Comparison of ENCODE assay signal across 22 mouse cellular contexts in the genomic region with DNA sequence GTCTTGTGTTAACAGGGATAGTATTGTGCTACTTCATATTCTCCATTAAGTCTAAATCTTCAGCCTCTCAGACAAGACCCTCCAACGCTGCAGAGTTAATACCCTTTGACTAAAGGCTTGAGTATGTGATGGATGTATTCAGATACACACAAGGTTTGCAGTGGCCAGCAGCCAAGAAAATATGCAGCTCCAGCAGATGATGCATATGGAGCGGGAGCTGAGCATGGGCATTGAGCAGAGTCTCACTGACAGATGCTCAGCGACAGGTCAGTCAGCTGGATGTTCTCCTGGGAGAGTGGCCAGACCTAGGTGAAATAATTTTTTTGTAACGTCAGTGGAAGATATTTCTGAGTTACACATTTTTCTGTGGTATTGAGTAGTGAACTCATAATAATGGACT.
DNase-seq lines count a peak whose midpoint lies in the region; ATAC-seq and TF ChIP-seq lines count a peak whose summit lies in the region.
"Had no signal": no experiment of that assay in that cellular context is flagged by ENCODE, and none has a peak within 500 bp of the region (broad histone marks: within the 10 kb centered on the region; RNA-seq: fewer than 3 reads in every experiment).

No protein-coding gene starts in this region.

- ATAC-seq in hindbrain, embryonic 13.5 days (ENCODE audit: low FRiP score), result peak; percentile 78; the same call in 1 of the 2 replicates
- no peak for ATAC-seq in hindbrain, embryonic 11.5 days (ENCODE audit: low FRiP score)
- ATAC-seq in lung, embryonic 14.5 days (ENCODE audit: insufficient read depth), result 0 out of 2 replicates have a peak, but pooled peaks have one; percentile 28
- ATAC-seq in hindbrain, embryonic 16.5 days, result peak; percentile 83
- no peak for ATAC-seq in forebrain, embryonic 11.5 days (replicated peaks; ENCODE audit: low FRiP score)
- ATAC-seq: forebrain, embryonic 13.5 days; forebrain, postnatal 0 days; inflammation-experienced regulatory T-cells, adult 6 months; intestine, postnatal 0 days had no signal

- no peaks in the 10 kb centered on the region for H3K36me3 ChIP-seq in hindbrain, embryonic 13.5 days
- no peaks in the 10 kb centered on the region for H3K36me3 ChIP-seq in hindbrain, embryonic 11.5 days (ENCODE audit: control insufficient read depth, insufficient read depth, low read length)
- H3K36me3 ChIP-seq in lung, embryonic 14.5 days (ENCODE audit: insufficient read depth), result no peaks in the 10 kb centered on the region
- H3K36me3 ChIP-seq in hindbrain, embryonic 16.5 days (ENCODE audit: control insufficient read depth, insufficient read depth, low read length), result no peaks in the 10 kb centered on the region
- no peaks in the 10 kb centered on the region for H3K36me3 ChIP-seq in forebrain, embryonic 11.5 days (ENCODE audit: control insufficient read depth, insufficient read depth, low read length)
- H3K36me3 ChIP-seq: embryonic facial prominence, embryonic 13.5 days had no signal

- H3K27ac ChIP-seq in hindbrain, embryonic 13.5 days, result no peak overlapping the region
- H3K27ac ChIP-seq in hindbrain, embryonic 11.5 days (ENCODE audit: low read depth, low read length), result no peak overlapping the region
- no peak overlapping the region for H3K27ac ChIP-seq in lung, embryonic 14.5 days (ENCODE audit: low read depth)
- no peak overlapping the region for H3K27ac ChIP-seq in hindbrain, embryonic 16.5 days (ENCODE audit: low read depth, low read length)
- no peak overlapping the region for H3K27ac ChIP-seq in forebrain, embryonic 11.5 days (ENCODE audit: low read depth, low read length)
- H3K27ac ChIP-seq: embryonic facial prominence, embryonic 13.5 days; forebrain, embryonic 13.5 days; gastrocnemius, adult 2 months had no signal

- no peak for DNase-seq in hindbrain, embryonic 11.5 days (ENCODE audit: low spot score)
- no peak for DNase-seq in lung, embryonic 14.5 days
- no peak for DNase-seq in lung, adult 18-20 months
- peak; percentile 12 for DNase-seq in Muller cell, postnatal 12 days (ENCODE audit: inconsistent ontology term)
- no peak for DNase-seq in forebrain, embryonic 11.5 days (ENCODE audit: low spot score)
- no peak for DNase-seq in neural tube, embryonic 10.5 days (ENCODE audit: extremely low spot score, low spot score)
- DNase-seq: adrenal gland, postnatal 10 days; cerebellum, adult 11-12 months; cerebellum, adult 9-10 months; cerebellum, postnatal 36 days; forebrain, postnatal 0 days; gastrocnemius, adult 2 months; gastrocnemius, postnatal 25 days; heart, postnatal 10 days; heart, postnatal 4 days had no signal

- H3K4me2 ChIP-seq in hindbrain, embryonic 13.5 days, result no peak overlapping the region
- no peak overlapping the region for H3K4me2 ChIP-seq in hindbrain, embryonic 11.5 days (replicated peaks; ENCODE audit: low read depth, low read length)
- H3K4me2 ChIP-seq in lung, embryonic 14.5 days, result no peak overlapping the region
- H3K4me2 ChIP-seq in hindbrain, embryonic 16.5 days (ENCODE audit: low read length), result no peak overlapping the region
- no peak overlapping the region for H3K4me2 ChIP-seq in forebrain, embryonic 11.5 days (ENCODE audit: low read depth, low read length, severe bottlenecking)
- H3K4me2 ChIP-seq: embryonic facial prominence, embryonic 13.5 days; forebrain, embryonic 13.5 days had no signal

- no peaks in the 10 kb centered on the region for H3K9me3 ChIP-seq in hindbrain, embryonic 13.5 days
- H3K9me3 ChIP-seq in hindbrain, embryonic 11.5 days (ENCODE audit: control insufficient read depth, low read length), result no peaks in the 10 kb centered on the region
- no peaks in the 10 kb centered on the region for H3K9me3 ChIP-seq in lung, embryonic 14.5 days (ENCODE audit: low read depth, low read length)
- H3K9me3 ChIP-seq in hindbrain, embryonic 16.5 days (ENCODE audit: control insufficient read depth, low read length), result no peaks in the 10 kb centered on the region
- no peaks in the 10 kb centered on the region for H3K9me3 ChIP-seq in forebrain, embryonic 11.5 days (ENCODE audit: control insufficient read depth, low read length)
- H3K9me3 ChIP-seq: embryonic facial prominence, embryonic 13.5 days; forebrain, embryonic 13.5 days had no signal

- H3K9ac ChIP-seq in hindbrain, embryonic 13.5 days, result no peak overlapping the region
- H3K9ac ChIP-seq in hindbrain, embryonic 11.5 days (ENCODE audit: low read depth, low read length), result no peak overlapping the region
- no peak overlapping the region for H3K9ac ChIP-seq in lung, embryonic 14.5 days
- no peak overlapping the region for H3K9ac ChIP-seq in hindbrain, embryonic 16.5 days (ENCODE audit: low read depth, low read length)
- no peak overlapping the region for H3K9ac ChIP-seq in forebrain, embryonic 11.5 days (ENCODE audit: low read length)
- H3K9ac ChIP-seq: embryonic facial prominence, embryonic 13.5 days; forebrain, embryonic 13.5 days; forebrain, postnatal 0 days had no signal

- no peaks in the 10 kb centered on the region for H3K4me1 ChIP-seq in hindbrain, embryonic 13.5 days (replicated peaks)
- no peaks in the 10 kb centered on the region for H3K4me1 ChIP-seq in hindbrain, embryonic 11.5 days (replicated peaks; ENCODE audit: control insufficient read depth, insufficient read depth, low read length)
- H3K4me1 ChIP-seq in lung, embryonic 14.5 days (ENCODE audit: insufficient read depth), result no peaks in the 10 kb centered on the region
- H3K4me1 ChIP-seq in hindbrain, embryonic 16.5 days (ENCODE audit: control insufficient read depth, insufficient read depth, low read depth, low read length), result no peaks in the 10 kb centered on the region
- no peaks in the 10 kb centered on the region for H3K4me1 ChIP-seq in forebrain, embryonic 11.5 days (replicated peaks; ENCODE audit: control insufficient read depth, insufficient read depth, low read length)
- H3K4me1 ChIP-seq: embryonic facial prominence, embryonic 13.5 days; forebrain, embryonic 13.5 days had no signal

- 67% methylated on average over 4 of the region's 4 CpGs for WGBS in hindbrain, embryonic 13.5 days
- 82% methylated on average over 4 of the region's 4 CpGs for WGBS in hindbrain, embryonic 11.5 days
- WGBS in lung, embryonic 14.5 days, result 27% methylated on average over 4 of the region's 4 CpGs
- WGBS in hindbrain, embryonic 16.5 days, result 46% methylated on average over 4 of the region's 4 CpGs
- WGBS in forebrain, embryonic 11.5 days, result 87% methylated on average over 4 of the region's 4 CpGs

- TF ChIP-seq CTCF in lung, embryonic 14.5 days (IDR thresholded peaks at IDR 0.05; ENCODE audit: low read depth), result no peak

- H3K27me3 ChIP-seq in hindbrain, embryonic 13.5 days, result no peaks in the 10 kb centered on the region
- H3K27me3 ChIP-seq in hindbrain, embryonic 11.5 days (ENCODE audit: control insufficient read depth, insufficient read depth, low read length), result no peaks in the 10 kb centered on the region
- no peaks in the 10 kb centered on the region for H3K27me3 ChIP-seq in lung, embryonic 14.5 days (ENCODE audit: insufficient read depth, low read length)
- no peaks in the 10 kb centered on the region for H3K27me3 ChIP-seq in hindbrain, embryonic 16.5 days (replicated peaks; ENCODE audit: control insufficient read depth, insufficient read depth, low read length)
- H3K27me3 ChIP-seq in forebrain, embryonic 11.5 days (ENCODE audit: control insufficient read depth, insufficient read depth, low read length), result no peaks in the 10 kb centered on the region
- H3K27me3 ChIP-seq: CH12.LX; embryonic facial prominence, embryonic 13.5 days; forebrain, embryonic 13.5 days had no signal

- no peak overlapping the region for H3K4me3 ChIP-seq in hindbrain, embryonic 13.5 days
- no peak overlapping the region for H3K4me3 ChIP-seq in hindbrain, embryonic 11.5 days (ENCODE audit: low read depth, low read length)
- H3K4me3 ChIP-seq in lung, embryonic 14.5 days (ENCODE audit: low read depth, low read length), result no peak overlapping the region
- H3K4me3 ChIP-seq in hindbrain, embryonic 16.5 days (ENCODE audit: low read length), result no peak overlapping the region
- no peak overlapping the region for H3K4me3 ChIP-seq in forebrain, embryonic 11.5 days (ENCODE audit: low read depth, low read length)
- H3K4me3 ChIP-seq: embryonic facial prominence, embryonic 13.5 days; forebrain, embryonic 13.5 days; gastrocnemius, adult 2 months had no signal

Comparison
In these comparisons a context has a peak if more than half of its experiments do, and no peak if none do; other contexts are left out.
1. ATAC-seq: peak in hindbrain, embryonic 13.5 days (single experiment), lung, embryonic 14.5 days (single experiment) and hindbrain, embryonic 16.5 days (single experiment); none in hindbrain, embryonic 11.5 days (single experiment) and forebrain, embryonic 11.5 days (single experiment).